Mouse (Mus musculus): Measurements from ENCODE around the gene Mpl.

- TF ChIP-seq USF1 (IDR thresholded peaks at IDR 0.05; ENCODE audit: low read depth) (no peak), CEBPB (IDR thresholded peaks at IDR 0.05; ENCODE audit: insufficient read depth, poor library complexity, severe bottlenecking) (no peak), POLR2A (IDR thresholded peaks at IDR 0.05; ENCODE audit: insufficient read length, low read depth) (no peak), POLR2AphosphoS2 (IDR thresholded peaks at IDR 0.05; ENCODE audit: insufficient read length, low read depth) (no peak), E2F4 (IDR thresholded peaks at IDR 0.05; ENCODE audit: insufficient read depth) (no peak), MYOG (IDR thresholded peaks at IDR 0.05; ENCODE audit: control insufficient read depth in 1 of 3, insufficient read depth in 1 of 3, insufficient read length in 2 of 3, low read depth in 2 of 3) (no peak), SRF (IDR thresholded peaks at IDR 0.05; ENCODE audit: control insufficient read depth, insufficient read length, low read depth) (no peak), MAX (IDR thresholded peaks at IDR 0.05; ENCODE audit: low read depth) (no peak), TCF3 (IDR thresholded peaks at IDR 0.05; ENCODE audit: insufficient read length, low read depth) (no peak), MYOD1 (IDR thresholded peaks at IDR 0.05; ENCODE audit: control insufficient read depth in 1 of 3, insufficient read length in 2 of 3, low read depth in 2 of 3) (no peak), TCF12 (IDR thresholded peaks at IDR 0.05; ENCODE audit: insufficient read depth, poor library complexity, severe bottlenecking) (no peak)
Measured at GRCm38 (mm10) chr4:118425374-118425773, 31.9 kb downstream of the Mpl start.

Measured in myocyte (in vitro differentiated cells).